Mouse (Mus musculus) lung, postnatal 14 days (tissue): ENCODE results near the gene Maml3.

Experiments
- DNase-seq: peaks from one replicate; pipeline ENCODE4 v3.0.0; 2021

The Maml3 gene

DNA sequence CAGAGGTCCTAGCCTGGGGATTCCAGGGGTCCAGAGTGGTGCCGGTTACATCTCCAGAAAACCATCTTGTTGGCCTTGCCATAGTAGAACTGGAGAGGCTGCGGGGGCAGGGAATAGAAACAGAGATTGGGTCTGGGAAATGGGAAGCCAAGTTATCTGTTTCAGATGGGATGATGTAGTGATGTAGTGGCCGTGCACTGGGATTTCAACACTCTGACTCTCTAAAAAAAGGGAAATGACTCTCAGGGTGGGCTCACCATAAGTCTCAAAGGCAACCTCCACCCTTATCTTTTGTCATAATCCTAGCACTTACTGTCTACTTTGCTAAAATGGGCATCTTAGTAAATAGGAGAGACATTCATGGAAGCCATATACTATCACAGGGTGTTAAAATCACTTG is 406.9 kb downstream of the Maml3 start:
- no peak for DNase-seq

DNA sequence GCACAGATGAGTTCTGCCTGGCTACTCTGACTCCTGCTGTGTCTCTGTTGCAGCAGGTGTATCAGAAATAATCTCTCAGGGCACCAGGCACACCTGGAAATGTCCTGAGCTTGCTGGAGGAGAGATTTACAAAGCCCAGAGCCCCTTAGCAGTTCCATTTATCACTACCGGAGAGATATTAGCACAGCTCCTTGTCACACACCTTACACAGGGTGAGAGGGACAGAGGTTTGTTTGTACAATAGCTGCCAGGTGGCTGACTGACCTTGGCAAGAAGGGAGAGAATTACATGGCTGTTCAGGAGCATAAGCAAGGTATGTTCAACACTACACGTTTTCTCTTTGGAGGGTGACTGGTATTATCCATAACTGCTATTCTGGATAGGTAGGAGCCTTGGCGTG is 409.2 kb downstream of the Maml3 start:
- DNase-seq, result no peak

DNA sequence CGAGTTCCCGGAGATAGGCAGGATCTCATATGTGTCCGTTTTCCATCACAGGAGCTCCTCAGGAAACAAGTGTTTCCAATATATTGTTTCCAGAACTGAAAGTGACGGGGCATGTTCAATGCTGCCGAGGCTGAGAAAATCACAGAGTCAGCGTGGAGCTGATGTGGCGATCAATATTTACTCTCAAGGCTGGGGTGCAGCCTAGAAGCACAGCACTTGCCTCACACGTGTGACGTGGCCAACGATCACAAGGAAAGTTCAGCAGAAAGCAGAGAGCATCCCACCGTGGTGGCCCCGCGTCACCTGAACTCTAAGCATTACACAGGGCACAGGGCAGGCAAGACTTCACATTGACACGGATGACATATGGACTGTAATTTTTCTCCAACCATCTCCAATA is 410.3 kb downstream of the Maml3 start:
- DNase-seq, result no peak

DNA sequence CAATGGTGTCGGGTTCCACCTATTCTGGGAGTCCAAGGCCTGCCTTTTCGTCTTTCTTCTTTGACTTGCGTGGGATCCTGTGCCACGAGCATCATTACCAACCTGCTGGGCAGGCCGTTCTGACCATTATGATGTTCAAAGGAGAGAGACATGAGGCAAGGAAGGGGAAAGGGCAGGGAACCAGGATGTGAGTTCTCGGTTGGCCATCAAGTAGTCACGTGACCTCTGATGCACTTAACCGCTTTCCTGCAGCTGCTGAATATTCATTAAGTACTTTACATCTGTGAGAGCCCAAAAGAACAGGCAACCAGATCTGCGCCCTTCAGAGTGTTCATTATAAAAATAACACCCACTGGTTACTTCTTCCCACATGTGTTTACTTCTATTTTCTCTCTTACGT is 411.7 kb downstream of the Maml3 start:
- DNase-seq, result no peak

DNA sequence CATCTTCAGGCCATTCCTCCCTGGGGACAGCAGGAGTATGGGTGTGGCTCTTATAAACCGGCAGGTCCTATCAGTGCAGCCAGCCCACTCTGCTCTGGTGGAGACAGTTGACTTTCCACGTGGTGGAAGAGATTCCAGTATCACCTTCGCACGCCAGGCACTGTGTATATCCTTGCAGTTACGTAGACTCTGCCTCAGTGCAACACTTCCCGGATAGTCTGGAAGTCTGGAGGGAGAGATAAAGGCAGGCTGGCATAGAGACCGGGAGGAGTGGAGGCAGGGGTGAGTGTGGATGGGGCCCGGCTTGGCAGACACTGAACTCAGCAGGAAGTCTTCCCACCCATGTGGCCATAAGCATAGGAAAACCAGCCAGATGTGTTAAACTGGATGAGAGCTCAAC is 416.2 kb downstream of the Maml3 start:
- no peak for DNase-seq

DNA sequence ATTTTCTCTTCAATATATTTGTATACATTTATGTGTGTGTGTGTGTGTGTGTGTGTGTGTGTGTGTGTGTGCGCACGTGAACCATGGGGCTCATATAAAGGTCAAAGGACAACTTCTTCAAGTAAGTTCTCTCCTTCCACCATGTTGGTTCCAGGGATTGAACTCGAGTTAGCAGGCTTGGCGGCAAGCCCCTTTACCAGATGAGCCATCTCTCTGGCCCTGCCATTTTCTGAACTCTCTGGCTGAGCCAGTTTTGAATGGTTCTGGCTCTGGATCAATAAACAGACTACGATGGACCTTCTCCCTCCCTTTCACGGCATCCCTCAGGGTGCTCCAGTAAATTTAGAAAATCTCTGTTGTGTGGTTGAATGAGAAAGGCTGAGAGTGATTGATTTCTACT is 418.1 kb downstream of the Maml3 start:
- no peak for DNase-seq

DNA sequence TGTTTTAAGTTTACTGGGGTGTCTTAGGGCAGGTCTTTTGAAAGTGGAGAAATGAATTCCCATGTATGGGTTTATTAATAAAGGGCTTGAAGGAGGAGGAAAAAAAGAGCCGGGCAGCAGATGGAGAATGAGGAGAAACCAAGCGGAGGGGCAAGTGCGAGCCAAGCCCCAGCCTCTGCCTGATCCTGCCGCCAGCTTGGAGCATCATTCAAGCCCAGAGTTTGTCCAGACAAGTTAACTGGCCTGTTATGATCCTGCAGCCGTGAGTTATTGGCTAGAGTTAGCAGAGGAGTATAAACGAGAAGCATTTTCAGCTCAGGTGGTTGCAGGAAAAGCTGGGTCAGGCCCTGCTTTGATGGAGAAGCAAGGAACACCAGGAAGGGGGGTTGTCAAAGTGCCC is 418.6 kb downstream of the Maml3 start:
- DNase-seq, result no peak

DNA sequence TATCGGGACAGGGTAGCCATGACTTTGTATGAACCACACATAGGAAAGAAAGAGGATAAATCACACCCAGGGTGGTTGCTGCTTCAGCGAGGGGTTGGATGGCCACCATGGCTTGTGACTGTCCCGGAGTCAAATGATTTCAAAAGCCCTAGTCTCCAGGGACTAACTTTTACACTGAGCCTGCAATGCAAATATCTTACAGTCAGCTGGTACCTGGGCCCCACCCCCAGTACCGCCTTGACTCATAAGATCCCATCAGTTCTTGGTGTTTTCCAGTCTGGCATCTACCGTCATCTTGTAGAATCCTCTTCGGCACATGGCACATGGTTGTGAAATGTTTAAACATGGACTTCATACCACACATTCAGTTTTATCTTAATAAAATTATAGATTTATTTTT is 419.3 kb downstream of the Maml3 start:
- no peak for DNase-seq

DNA sequence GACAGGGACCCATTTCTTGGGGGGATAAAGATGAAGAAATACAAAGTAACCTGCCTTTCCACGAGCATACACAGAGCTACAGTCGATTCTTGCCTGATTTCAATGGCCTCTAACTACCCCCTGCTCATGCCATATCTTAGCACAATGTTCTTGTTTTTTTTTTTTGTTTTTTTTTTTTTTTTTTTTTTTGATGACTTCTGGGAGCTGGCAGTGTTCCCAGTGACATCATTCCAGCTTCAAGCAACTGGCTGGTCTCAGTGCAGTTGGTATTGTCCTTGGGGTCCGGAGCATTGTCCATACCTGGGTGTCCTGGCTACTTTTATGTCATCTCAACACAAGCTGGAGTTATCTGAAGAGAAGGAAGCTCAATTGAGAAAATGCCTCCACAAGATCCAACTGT is 429.9 kb downstream of the Maml3 start:
- no peak for DNase-seq

DNA sequence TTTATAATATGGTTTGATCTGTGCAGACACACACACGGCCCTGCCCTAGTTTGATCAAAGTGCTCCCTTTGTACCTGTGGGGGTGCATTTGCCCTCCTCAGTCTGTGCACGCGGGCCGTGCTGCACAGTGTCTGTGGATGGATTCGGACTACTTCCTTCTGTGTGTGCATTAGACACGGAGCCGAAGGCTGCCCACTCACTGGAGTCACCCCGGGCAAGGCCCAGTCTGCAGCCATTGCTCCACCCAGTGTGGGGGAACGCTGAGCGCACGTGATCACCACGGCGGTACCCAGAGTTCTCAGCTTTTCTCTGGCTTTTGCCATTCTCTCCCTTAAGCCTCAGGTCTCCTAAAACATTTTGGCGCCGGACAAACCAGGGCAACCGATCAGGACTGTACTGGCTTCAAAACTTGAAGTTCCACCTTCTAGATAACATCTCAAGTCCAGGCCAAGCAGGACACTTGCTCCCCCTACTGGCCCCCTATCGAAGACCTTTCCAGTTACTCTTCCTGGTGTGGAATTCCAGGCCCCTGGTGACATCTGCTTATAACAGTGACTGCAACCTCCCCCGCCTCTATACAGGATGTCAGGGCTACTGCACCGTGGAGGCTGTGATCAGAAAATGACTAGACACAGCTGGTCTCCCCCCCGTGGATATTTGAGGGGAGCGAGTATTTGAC is 431.3 kb downstream of the Maml3 start:
- DNase-seq, result peak; percentile 78

DNA sequence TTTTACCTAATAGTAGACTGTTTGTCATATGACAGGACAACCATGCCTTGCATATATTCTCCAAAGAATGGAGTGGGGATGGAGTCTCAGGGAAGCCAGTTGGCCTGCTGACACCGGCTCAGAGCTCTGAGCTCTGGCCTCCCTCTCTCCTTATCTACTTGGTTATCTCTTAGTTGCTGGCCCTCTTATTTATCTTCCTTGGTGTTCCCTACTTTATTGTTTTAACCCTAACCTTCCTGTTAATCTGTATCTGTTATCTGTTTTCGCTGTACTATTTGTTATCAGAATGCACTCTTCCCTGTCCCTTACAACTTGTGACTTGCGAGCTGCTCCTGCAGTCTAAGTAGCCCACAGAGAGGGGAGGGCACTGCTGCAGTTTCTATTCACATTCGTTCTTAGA is 432.2 kb downstream of the Maml3 start:
- DNase-seq, result no peak

DNA sequence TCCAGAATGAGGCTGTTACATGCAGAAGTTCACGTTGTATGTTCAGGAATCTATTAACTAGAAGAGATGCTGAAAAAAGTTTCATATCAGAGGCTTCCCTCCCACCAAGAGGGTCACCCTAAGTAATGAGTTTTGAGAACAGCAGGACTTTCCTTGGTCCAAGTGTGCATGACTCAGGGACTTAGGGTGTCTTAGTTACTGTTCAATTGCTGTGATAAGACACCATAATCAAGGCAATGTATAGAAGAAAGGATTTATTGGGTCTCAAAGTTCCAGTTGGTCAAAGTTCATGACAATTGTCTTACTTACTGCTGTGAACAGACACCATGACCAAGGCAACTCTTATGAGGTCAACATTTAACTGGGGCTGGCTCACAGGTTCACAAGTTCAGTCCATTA is 433.8 kb downstream of the Maml3 start:
- no peak for DNase-seq

DNA sequence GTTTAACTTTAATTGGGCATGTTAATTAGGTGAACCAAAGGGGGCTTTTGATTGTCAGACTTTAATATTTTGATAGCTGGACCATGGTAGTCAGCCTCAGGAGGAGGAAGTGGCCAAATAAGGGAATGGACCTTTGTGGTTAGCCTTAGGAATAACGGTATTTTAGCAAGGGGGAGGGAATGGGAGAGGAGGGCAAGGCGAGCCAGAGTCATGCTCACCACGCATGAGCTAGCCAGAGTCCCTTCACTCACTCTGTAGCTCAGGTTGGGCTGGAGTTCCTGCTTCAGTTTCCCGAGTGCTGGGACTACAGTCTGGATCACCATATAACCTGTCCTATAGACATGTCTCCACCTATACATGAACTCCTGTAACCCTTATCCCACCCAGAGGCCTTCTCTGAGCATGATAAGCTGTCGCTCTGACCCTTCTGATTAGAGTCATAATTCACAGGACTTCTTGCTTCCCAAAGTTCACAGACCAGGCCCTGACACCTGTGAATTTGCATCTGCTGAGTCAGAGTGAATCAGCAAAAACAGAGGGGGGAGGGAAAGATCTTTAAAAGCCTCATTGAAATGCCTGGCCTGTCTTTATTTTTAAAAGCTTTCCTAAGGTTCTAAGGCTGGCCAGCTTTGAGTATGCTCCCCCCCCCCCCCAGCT is 434.3 kb downstream of the Maml3 start:
- DNase-seq, result no peak

DNA sequence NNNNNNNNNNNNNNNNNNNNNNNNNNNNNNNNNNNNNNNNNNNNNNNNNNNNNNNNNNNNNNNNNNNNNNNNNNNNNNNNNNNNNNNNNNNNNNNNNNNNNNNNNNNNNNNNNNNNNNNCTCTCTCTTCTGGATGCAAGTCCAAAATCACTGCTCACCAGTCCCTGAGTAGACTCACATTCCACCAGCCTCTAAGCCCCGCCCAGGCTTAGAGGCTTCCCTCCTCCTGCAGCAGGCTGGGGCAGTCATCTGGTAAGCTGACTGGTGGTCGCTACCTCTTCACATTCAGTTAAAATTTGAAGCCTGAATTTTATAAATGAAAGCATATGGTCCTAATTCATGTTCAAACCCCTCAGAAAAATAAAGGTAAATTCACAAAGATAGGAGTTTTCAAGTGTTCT is 436.3 kb downstream of the Maml3 start:
- DNase-seq, result no peak

DNA sequence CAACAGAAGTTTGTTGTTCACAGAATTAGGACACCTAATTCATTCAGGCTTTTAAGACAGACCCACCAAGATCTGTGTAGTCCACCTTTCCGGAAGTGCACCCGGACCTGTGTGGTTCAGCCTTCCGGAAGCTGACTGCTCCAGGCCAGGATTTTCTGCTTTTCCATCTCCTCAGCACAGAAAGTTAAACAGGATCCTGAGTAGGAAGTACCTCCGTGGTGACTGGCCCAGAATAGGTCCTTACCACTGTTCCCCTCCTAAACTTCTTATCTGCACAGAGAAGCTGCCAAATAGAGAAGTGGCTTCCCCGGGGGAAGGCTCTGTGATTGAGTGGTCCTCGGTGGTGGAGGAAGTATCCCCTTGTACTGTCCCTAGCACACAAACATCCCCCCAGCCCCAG is 442.3 kb downstream of the Maml3 start:
- DNase-seq, result peak; percentile 18

DNA sequence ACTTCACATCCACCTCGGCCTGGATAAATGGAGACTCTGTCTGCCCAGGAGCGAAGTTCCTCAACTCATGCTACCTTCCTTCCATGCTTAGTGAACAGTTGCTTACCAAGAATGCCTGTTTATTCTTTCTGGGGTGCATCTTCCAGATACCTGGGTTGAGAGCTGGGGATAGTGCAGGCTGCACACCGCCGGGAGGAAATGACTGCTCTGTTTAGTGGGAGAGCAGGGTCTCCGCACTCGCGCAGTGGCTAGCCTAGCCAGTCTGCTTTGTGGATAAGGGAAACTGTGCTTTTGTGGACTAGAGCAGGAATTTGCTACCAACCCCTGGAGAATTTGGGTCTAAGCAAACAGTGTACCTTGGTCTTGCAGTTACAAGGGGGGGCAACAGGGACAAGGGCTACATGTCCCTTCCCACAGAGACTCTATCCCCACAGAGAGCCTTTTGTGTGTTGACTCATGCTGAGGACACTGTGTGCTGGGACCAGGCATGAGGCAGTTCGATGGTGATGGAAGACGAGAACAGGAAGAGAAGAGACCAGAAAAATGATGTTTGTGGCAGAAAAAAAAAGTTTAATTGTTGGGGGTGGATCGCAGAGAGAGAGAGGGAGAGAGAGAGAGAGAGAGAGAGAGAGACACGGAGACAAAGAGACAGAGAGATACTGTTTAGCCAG is 442.9 kb downstream of the Maml3 start:
- DNase-seq, result no peak

DNA sequence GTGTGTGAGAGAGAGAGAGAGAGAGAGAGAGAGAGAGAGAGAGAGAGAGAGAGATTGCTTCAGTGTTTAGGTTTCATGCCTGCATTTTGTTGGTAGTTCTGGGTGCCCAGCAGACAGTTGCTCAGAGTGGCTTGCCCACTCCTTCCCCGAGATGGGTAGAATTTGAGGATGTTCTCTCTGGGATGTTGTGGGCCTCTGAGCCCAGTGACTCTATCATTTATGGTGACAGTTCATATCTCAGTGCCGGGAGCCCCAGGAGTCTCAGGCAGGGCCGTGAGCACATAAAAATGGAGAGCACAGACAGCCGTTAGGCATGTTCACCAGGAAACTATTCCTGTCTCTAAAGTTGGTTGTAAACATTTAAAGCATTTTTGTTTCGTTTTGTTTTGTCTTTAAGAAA is 443.5 kb downstream of the Maml3 start:
- DNase-seq, result no peak

DNA sequence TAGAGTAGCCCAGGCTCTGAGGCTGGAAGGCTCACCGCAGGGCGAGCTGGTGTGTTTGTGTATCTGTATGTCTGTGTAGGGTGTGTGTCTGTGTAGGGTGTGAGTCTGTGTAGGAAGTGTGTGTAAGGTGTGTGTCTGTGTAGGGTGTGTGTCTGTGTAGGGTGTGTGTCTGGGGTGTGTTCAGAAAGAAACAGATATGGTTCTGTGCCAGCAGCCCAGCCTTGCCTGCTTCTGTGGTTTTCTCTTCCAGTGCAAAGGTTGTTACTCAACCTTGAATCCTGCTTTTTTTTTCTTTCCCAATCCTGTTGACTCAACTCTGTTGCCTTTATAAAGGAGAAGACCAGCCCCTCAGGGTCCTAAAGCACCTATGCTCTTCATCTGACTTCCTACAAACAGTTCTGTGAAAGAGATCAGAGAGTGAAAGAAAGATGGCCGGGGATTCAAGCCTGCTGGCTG is 444.0 kb downstream of the Maml3 start:
- no peak for DNase-seq

DNA sequence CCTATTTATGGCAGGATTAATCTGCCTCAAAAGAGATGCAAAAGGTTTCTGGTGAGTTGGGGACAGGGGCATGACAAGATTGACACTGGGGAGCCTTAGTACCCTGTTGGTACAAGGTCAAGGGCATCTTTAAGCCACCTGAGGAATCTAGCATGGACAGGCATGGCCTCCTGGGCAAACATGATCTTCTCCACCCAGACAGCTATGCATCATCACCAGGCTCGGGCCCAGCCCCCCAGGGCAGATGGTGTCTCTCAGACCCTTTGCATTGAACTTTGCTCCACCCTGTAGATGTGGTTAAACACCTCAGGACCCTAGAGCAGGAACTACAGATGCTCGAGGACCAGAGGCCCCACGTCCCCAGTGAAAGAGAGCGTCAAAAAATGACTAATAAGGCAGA is 444.8 kb downstream of the Maml3 start, which contains the start of gene Mgst2:
Gene Mgst2 (plus strand): TSS at position 301 of the 400 bp plus-strand sequence.
- no peak for DNase-seq

DNA sequence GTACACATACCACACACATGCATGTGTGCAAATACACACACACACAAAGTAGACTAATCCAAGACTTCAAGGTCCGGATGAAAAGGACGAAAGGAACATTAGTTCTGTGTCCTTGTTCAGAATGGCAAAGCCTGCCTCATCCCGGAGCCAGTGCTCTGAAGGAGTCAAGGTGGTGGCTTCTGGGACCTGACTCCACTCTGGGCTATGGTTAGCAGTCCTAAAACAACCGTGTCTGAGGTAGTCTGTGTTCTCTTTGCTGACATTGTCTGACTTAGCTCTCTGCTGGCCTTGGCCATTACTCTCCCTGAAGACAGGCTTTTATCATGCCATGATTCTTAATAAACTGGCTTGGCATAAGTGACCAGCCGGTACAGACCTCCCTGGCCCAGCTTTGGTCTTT is 445.5 kb downstream of the Maml3 start:
- no peak for DNase-seq

DNA sequence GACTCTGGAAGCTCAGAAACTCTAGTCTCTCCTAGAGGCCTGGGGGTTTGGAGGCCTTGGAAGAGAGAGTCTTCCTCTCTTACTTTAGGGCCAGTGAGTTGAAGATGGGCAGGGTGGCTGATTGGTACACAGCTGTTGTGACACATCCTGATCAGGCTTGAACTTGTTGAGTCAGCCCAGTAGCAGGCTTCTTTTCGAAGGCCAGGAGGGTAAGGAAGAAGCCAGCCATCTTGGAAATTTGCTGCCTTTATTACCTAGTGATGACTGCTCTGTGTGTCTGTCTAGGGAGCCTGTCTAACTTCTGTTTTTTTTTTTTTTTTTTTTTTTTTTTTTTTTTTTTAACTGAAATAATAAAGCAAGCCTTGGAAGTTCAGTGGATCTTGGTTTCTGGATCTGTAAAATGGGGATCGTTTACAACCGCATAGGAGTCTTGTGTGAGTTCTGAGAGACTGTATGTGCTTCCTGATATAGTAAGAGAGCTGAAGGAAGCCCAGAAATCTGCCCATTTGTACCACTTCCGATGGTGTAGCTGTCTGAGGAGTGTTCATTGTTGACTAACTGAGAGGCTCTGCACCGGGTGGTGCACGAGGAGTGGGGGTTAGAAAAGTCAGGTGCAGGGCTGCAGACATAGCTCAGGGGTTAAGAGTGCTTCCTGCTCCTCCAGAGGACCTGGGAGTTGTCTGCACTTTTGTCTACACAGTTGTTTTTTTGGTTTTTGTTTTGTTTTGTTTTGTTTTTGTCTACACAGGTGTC is 450.4 kb downstream of the Maml3 start:
- DNase-seq, result no peak

DNA sequence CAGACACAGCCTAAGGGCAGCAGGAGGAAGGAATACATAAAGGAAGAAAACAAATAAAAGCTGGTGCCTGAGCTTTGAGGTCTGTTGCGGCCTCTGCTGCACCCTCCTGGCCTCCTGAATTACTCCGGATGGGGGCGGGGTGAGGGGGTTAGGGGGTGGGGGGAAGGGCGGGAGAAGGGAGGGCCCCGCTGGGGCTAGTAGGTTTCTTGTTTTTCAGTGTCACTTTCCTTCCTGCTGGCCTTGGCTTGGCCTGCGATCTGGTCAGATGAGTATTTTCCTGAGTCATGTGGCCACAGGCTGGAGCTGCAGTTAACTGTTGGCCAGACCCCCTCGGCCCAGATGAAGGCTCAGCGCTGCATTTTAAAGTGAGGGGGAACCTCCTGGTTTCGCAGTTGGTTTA is 452.2 kb downstream of the Maml3 start:
- peak; percentile 33 for DNase-seq

DNA sequence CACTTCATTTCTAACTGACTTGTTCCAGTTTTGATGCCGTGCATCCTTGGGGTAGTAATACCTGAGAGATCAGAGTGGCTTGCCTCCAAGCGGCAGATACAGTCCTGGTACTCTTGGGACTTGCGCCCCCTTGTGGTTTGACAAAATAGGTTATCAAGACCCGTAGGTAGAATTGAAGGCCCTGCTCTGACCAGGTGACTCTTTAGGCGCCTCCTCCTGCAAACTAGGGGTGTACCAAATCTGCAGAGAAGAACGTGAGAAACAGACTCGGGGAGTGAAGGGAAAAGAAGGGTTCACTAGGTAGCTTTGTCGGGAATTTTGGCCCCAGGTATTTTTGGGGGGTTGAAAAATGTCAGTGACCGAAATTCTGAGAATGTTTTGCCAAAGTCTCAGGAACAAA is 452.6 kb downstream of the Maml3 start:
- peak; percentile 91 for DNase-seq

DNA sequence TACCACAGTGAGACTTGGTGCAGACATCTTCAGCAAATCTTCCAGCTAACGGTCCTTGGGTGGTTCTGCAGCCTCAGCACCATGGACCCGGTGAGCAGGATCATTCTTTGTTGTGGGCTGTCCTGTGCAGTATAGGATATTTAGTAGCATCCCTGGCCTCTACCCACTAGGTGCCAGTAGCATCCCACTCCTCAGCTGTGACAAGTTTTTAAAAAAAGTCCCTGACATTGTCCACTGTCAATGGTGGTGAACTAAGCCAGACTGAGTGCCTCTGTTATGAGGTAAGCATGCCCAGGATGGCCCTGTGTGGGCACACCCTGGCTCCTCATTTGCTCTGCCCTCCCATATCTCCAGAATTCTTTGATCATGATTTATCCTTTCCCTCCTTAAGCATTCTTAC is 453.7 kb downstream of the Maml3 start:
- DNase-seq, result no peak
